Mouse (Mus musculus): ENCODE measurements around the gene Pot1a.

The Pot1a gene

GRCm38 (mm10) chr6:25808806-25809495, at the start of gene Pot1a:
Gene Pot1a (minus strand): TSS chr6:25809246.
- in situ Hi-C loops (cut with MboI, MseI), result loop anchor here (5.0 kb wide), 1 partner anchor 1282 kb away; the partner anchor contains the start of genes Asb15 and Ndufa5

GRCm38 (mm10) chr6:25836261-25836660, 27.2 kb upstream of the Pot1a start:
- in situ Hi-C loops (cut with MboI, MseI), result no loop called here

- in situ Hi-C loops (cut with MboI, MseI), result loop anchor here (5.0 kb wide), 1 partner anchor 1279 kb away; the partner anchor contains the start of genes Asb15 and Ndufa5
These were observed 3.0 kb downstream of the Pot1a start for GRCm38 (mm10) chr6:25806021-25806420.

- in situ Hi-C loops (cut with MboI, MseI), result no loop called here
These were observed 6.8 kb downstream of the Pot1a start for GRCm38 (mm10) chr6:25802269-25802668.

GRCm38 (mm10) chr6:25801230-25801629, 7.8 kb downstream of the Pot1a start:
- in situ Hi-C loops (cut with MboI, MseI), result no loop called here

GRCm38 (mm10) chr6:25768238-25768637, 40.8 kb downstream of the Pot1a start:
- in situ Hi-C loops (cut with MboI, MseI), result loop anchor here (10.0 kb wide), 1 partner anchor 1043 kb away; no protein-coding TSS in a partner anchor

GRCm38 (mm10) chr6:25767552-25767951, 41.5 kb downstream of the Pot1a start:
- in situ Hi-C loops (cut with MboI, MseI), result loop anchor here (10.0 kb wide), 1 partner anchor 1043 kb away; no protein-coding TSS in a partner anchor

DNA sequence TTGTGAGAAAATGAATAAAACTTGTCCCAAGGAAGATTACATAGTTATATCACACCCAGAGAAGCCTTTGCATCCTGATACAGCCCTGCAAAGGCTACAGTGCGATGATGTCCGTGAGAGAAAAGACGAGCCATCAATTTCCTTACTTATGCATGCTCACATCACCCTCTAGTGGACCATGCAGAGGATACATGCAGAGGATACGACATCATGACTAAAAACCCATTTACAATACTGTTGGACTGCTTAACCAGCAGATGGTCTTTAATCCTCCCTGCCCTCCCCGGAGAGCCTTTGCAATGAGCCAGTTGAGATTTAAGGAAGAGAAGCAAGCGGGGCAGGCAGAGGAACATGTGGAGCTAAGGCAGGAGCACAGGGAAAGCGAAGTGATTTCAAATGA, 42.0 kb downstream of the Pot1a start:
- in situ Hi-C loops (cut with MboI, MseI), result loop anchor here (10.0 kb wide), 1 partner anchor 1042 kb away; no protein-coding TSS in a partner anchor

- in situ Hi-C loops (cut with MboI, MseI), result loop anchor here (10.0 kb wide), 1 partner anchor 1041 kb away; no protein-coding TSS in a partner anchor
These were observed 42.8 kb downstream of the Pot1a start for GRCm38 (mm10) chr6:25766283-25766682.

- in situ Hi-C loops (cut with MboI, MseI), result no loop called here
These were observed 56.4 kb downstream of the Pot1a start for GRCm38 (mm10) chr6:25752651-25753050.

DNA sequence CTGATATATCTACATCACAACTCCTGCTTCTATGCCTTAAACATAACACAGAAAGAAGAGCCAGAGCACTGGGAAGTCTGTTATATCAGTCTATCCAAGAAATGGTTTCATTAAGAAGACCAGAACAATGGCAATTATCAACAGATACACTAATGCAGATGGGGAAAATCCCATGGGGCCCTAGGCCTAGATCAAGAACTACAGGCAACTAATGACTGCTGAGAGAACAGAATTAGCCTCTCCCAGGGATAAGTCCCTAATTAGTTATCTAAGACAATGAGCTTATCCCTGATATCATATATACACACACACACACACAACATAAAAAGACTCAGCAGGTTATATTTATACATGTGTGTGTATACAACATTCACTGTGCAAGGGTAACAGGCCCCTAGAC, 72.5 kb downstream of the Pot1a start:
- in situ Hi-C loops (cut with MboI, MseI), result no loop called here

DNA sequence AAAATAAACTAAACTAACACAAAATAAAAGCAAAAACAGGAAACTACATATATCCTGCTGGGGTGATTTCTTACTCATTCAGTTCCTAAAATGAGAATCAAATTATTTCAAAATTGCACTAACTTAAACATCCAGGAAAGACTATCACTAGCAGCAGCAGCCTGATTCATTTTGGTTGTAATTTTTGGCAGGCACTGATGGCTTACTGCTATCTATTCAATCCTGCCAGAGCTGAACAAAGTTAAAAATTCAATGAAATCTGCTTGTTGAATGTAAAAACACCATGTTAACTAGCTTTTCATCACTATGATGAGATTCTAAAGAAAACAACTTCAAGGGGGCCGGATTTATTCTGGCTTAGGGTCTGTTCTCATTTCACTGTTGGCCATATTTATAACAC, 82.5 kb downstream of the Pot1a start:
- in situ Hi-C loops (cut with MboI, MseI), result loop anchor here (10.0 kb wide), 2 partner anchors 918 to 992 kb away; partner anchors contain the start of gene Hyal6

DNA sequence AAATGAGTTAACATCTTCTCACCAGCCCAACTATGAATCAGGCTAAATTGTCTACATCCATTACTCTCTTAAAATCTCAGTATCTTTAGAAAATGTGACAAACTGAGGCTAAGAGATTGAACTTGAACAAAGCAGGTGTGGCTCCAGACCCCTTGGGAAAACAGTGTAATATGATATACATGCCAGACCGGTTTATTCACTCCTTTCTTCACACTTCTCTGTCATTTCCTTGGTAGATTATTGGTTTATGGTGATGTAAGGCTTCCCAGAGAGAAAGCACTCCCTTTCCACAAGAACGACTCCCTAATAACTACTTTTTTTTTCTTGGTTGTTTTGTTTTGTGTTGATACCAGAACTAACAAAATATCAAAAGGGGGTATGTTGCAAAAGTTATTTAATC, 98.4 kb downstream of the Pot1a start:
- in situ Hi-C loops (cut with MboI, MseI), result no loop called here

GRCm38 (mm10) chr6:25709250-25709895, 99.7 kb downstream of the Pot1a start:
- in situ Hi-C loops (cut with MboI, MseI), result no loop called here

GRCm38 (mm10) chr6:25699956-25700355, 109.1 kb downstream of the Pot1a start:
- in situ Hi-C loops (cut with MboI, MseI), result no loop called here
